23 mouse cellular contexts compared by ENCODE assay signal in the genomic region with DNA sequence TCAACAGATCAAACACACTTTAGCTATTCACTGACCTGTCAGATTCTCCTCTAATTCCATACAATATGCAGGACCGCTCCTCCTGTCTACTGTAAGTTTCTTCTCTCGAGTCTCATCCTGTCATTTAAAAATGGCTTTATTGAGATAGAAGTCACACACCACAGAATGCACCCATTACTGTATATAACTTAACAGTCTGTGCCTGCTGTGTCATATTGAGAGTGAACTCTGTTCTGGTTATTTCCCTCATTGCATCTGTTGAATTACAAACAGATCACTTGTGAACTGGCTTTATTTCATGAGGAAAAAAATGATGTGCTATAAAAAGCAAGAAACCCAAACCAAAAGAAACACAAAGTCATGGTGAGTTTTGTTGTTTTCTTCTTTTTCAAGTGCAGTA.
"Had no signal": no experiment of that assay in that cellular context is flagged by ENCODE, and none has a peak within 500 bp of the region (broad histone marks: within the 10 kb centered on the region; RNA-seq: fewer than 3 reads in every experiment).

No protein-coding gene starts in this region.

- DNase-seq: gastrocnemius, postnatal 14 days; gastrocnemius, postnatal 36 days; heart, adult 2 months; heart, postnatal 10 days; kidney, adult 11 months; kidney, adult 2 months; kidney, adult 9 months; kidney, postnatal 14 days; kidney, postnatal 36 days; left cerebral cortex, postnatal 4 days; liver, embryonic 13.5 days; liver, postnatal 0 days had no signal

- H3K9ac ChIP-seq: heart, embryonic 12.5 days; hindbrain, embryonic 14.5 days; kidney, embryonic 15.5 days; limb, embryonic 13.5 days; limb, embryonic 15.5 days; liver, embryonic 13.5 days; liver, embryonic 15.5 days; liver, postnatal 0 days had no signal

- ATAC-seq: hindbrain, postnatal 0 days; intestine, embryonic 16.5 days; liver, postnatal 0 days had no signal

- H3K36me3 ChIP-seq: heart, embryonic 10.5 days; heart, embryonic 12.5 days; kidney, embryonic 15.5 days; limb, embryonic 13.5 days; limb, embryonic 15.5 days; liver, embryonic 13.5 days; liver, embryonic 15.5 days had no signal

- H3K27me3 ChIP-seq: heart, embryonic 12.5 days; kidney, embryonic 15.5 days; limb, embryonic 13.5 days; limb, embryonic 15.5 days; liver, embryonic 13.5 days; liver, embryonic 15.5 days had no signal

- H3K4me3 ChIP-seq: heart, adult 2 months; heart, embryonic 10.5 days; heart, embryonic 12.5 days; kidney, embryonic 15.5 days; limb, embryonic 13.5 days; limb, embryonic 15.5 days; liver, embryonic 13.5 days; liver, embryonic 15.5 days had no signal

- H3K9me3 ChIP-seq: heart, embryonic 10.5 days; heart, embryonic 12.5 days; kidney, embryonic 15.5 days; limb, embryonic 13.5 days; limb, embryonic 15.5 days; liver, embryonic 13.5 days; liver, embryonic 15.5 days had no signal

- H3K4me1 ChIP-seq: heart, embryonic 10.5 days; liver, embryonic 15.5 days had no signal

- H3K4me2 ChIP-seq: heart, embryonic 12.5 days; hindbrain, embryonic 14.5 days; kidney, embryonic 15.5 days; limb, embryonic 13.5 days; limb, embryonic 15.5 days; liver, embryonic 11.5 days; liver, embryonic 13.5 days; liver, embryonic 15.5 days had no signal

- H3K27ac ChIP-seq: heart, adult 2 months; heart, embryonic 10.5 days; hindbrain, embryonic 14.5 days; hindbrain, postnatal 0 days; kidney, embryonic 15.5 days; kidney, postnatal 0 days; limb, embryonic 13.5 days; limb, embryonic 15.5 days; liver, embryonic 13.5 days; liver, embryonic 15.5 days had no signal
